Mouse (Mus musculus) kidney, adult 2 months (tissue): ENCODE data around the gene Fosl1.

Source experiments
- CTCF ChIP-seq: fragments of 200-500 bp; conservative IDR thresholded peaks from 2 replicates; pipeline ENCODE4 v1.5.1; 2011; ENCODE audit warnings: low read depth, mild to moderate bottlenecking, control low read depth, low read length, moderate library complexity, mixed read lengths; ENCODE audit not compliant: insufficient read depth, insufficient read length
- POLR2A ChIP-seq: fragments of 200-500 bp; IDR thresholded peaks from one replicate; pipeline ENCODE4 v1.6.1; 2011; ENCODE audit warnings: low read depth, low read length, control low read depth

DNA sequence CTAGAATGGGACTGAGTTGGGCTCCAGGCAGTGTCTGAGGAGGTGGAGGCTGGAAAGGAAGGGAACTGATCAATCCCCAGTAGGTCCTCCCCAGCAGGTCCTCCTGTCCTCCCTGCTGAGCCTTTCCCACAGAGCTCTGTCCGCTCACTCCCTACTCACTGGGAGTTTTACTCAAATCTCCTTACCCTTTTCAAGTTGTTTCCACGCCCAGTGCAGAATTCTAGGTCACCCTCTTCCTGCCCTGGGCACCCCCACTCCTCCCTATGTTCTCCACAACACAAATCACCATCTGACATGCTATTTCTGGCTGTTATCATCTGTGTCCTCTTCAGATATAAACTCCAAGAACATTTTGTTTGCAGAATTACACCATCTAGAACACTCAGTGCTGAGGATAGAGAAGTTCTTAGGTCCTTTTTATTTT, 32.8 kb upstream of the Fosl1 start:
- TF ChIP-seq POLR2A, result no peak
- TF ChIP-seq CTCF, result no peak
